Mouse (Mus musculus): ENCODE measurements around the gene Efcab6. TPM values are rescaled to one million over a fixed set of nuclear protein-coding genes. Genes with fewer than 3 reads are reported as not detected.

Efcab6 gene
- polyA plus RNA-seq, 1 experiment = not detected

DNA sequence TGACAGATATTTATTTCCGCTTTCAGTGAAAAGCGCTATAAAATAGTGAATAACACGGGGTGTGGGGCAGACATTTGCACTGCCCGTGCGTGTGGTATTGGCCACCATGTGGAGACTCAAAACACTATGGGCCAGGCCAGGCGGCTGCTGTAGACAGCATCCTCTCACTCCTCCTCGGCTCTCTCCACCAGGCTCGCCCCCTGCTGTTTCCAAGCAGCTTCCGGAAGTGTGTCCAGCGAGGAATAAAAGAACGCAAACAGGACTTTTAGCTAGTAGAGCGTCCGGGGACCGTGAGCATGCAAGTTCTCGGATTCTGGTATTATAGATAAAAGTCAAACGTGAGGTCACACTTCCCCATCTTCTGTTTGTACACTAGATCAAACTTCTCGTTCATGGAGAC is 12.0 kb upstream of the Efcab6 start:
- Histone ChIP-seq H3K4me3 (ENCODE audit: extremely low read depth, insufficient read depth, insufficient read length) (no peak overlapping the region), H3K27me3 (ENCODE audit: control insufficient read depth, insufficient read depth, low read length) (no peaks in the 10 kb centered on the region; the same call in none of the 2 replicates), H3K27ac (ENCODE audit: insufficient read depth, low read length) (no peak overlapping the region), H3K36me3 (ENCODE audit: control insufficient read depth, insufficient read depth, low read length) (no peaks in the 10 kb centered on the region), H3K4me1 (ENCODE audit: control insufficient read depth, insufficient read depth, insufficient read length) (no peaks in the 10 kb centered on the region)
- DNase-seq (ENCODE audit: low read depth in 1 of 2, low spot score in 2 of 2) = no peak
- TF ChIP-seq POLR2A (IDR thresholded peaks at IDR 0.05; ENCODE audit: low read depth, low read length) (no peak), CTCF (IDR thresholded peaks at IDR 0.05; ENCODE audit: extremely low read depth, insufficient read depth, insufficient read length, insufficient replicate concordance) (no peak)
- WGBS = 73% methylated on average over 17 of the region's 17 CpGs

DNA sequence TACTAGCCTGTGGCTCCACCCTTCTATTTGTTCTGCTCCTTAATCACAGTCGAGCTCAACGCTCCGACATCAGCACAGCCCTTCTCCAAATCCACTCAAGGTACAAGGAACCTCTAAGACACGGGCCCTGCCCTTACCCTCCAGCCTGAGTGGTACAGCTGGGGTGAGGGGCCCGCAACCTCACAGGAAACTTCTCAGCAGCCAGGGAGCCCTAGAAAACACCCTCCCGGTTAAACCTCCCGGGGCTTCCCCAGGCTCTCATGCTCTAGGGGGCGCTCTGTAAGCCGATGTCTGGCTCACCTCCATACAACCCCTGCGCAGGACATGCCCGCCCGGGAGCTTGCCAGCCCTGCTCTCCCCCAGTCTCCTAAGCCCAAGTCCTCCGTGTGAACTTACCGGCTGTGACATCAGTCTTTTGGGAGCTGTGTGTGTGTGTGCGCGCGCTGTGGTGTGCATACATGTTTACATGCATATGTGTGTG is 9.6 kb upstream of the Efcab6 start:
- 30% methylated on average over 17 of the region's 17 CpGs for WGBS
- TF ChIP-seq CTCF (IDR thresholded peaks at IDR 0.05; ENCODE audit: extremely low read depth, insufficient read depth, insufficient read length, insufficient replicate concordance) (no peak), POLR2A (IDR thresholded peaks at IDR 0.05; ENCODE audit: low read depth, low read length) (no peak)
- no peaks in the 10 kb centered on the region for H3K4me1 ChIP-seq (ENCODE audit: control insufficient read depth, insufficient read depth, insufficient read length)
- no peak for DNase-seq (ENCODE audit: low read depth in 1 of 2, low spot score in 2 of 2)
- no peak overlapping the region for H3K4me3 ChIP-seq (ENCODE audit: extremely low read depth, insufficient read depth, insufficient read length)
- H3K36me3 ChIP-seq (ENCODE audit: control insufficient read depth, insufficient read depth, low read length) = no peaks in the 10 kb centered on the region
- H3K27ac ChIP-seq (ENCODE audit: insufficient read depth, low read length) = no peak overlapping the region
- H3K27me3 ChIP-seq (ENCODE audit: control insufficient read depth, insufficient read depth, low read length) = no peaks in the 10 kb centered on the region; the same call in none of the 2 replicates

DNA sequence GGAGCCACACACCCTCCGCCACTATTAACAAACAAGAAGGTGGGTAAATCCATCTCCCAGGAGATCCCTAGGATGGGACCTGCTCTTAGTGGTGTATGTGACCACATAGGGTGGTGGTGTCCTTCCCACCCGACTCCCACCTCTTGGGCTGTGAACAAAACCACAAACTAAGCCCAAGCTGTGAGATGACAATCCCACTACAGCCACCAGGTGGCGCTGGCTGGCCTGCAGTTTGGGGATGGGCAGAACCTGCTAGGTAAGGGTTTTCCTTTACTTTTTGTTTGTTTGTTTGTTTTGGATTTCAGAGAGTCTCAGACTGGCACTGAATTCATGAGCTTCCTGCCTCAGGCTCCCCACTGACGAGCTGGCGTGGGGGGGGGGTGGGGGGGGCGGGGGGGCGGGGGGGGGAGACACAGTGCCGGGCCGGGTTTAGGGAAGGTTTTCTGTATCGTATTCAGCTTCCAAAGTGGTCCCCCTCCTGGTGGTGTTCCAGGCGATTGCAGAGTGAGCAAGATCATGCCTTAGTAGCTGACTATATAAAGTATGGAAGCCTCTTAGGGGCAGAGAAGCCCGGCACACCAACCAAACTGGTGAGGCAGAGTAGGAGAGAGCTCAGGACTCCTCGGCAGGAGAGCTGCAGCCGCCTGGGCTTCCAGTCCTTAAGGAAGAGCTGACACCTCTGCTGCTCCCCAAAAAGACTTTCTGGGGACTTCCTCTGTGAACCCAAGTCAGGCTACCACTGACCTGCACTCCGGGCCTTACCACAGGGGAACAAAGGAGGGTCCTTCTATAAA is 8.9 kb upstream of the Efcab6 start:
- Histone ChIP-seq H3K27ac (ENCODE audit: insufficient read depth, low read length) (no peak overlapping the region), H3K27me3 (ENCODE audit: control insufficient read depth, insufficient read depth, low read length) (no peaks in the 10 kb centered on the region; the same call in none of the 2 replicates), H3K4me3 (ENCODE audit: extremely low read depth, insufficient read depth, insufficient read length) (no peak overlapping the region), H3K4me1 (ENCODE audit: control insufficient read depth, insufficient read depth, insufficient read length) (no peaks in the 10 kb centered on the region), H3K36me3 (ENCODE audit: control insufficient read depth, insufficient read depth, low read length) (no peaks in the 10 kb centered on the region)
- TF ChIP-seq CTCF (IDR thresholded peaks at IDR 0.05; ENCODE audit: extremely low read depth, insufficient read depth, insufficient read length, insufficient replicate concordance) = peak; percentile 86; the same call in 1 of the 2 replicates
- TF ChIP-seq POLR2A (IDR thresholded peaks at IDR 0.05; ENCODE audit: low read depth, low read length) = no peak
- DNase-seq (ENCODE audit: low read depth in 1 of 2, low spot score in 2 of 2) = peak in 1 of 2 experiments; percentile 18
- WGBS = 14% methylated on average over 12 of the region's 15 CpGs

- 44% methylated on average over 8 of the region's 8 CpGs for WGBS
- no peaks in the 10 kb centered on the region for H3K4me1 ChIP-seq (ENCODE audit: control insufficient read depth, insufficient read depth, insufficient read length)
- H3K27ac ChIP-seq (ENCODE audit: insufficient read depth, low read length) = no peak overlapping the region
- no peaks in the 10 kb centered on the region for H3K36me3 ChIP-seq (ENCODE audit: control insufficient read depth, insufficient read depth, low read length)
- TF ChIP-seq POLR2A (IDR thresholded peaks at IDR 0.05; ENCODE audit: low read depth, low read length) (no peak), CTCF (IDR thresholded peaks at IDR 0.05; ENCODE audit: extremely low read depth, insufficient read depth, insufficient read length, insufficient replicate concordance) (no peak)
- DNase-seq (ENCODE audit: low read depth in 1 of 2, low spot score in 2 of 2) = no peak
- H3K27me3 ChIP-seq (ENCODE audit: control insufficient read depth, insufficient read depth, low read length) = no peaks in the 10 kb centered on the region; the same call in none of the 2 replicates
- no peak overlapping the region for H3K4me3 ChIP-seq (ENCODE audit: extremely low read depth, insufficient read depth, insufficient read length)
These were observed 7.9 kb upstream of the Efcab6 start for GRCm38 (mm10) chr15:84073058-84073457.

DNA sequence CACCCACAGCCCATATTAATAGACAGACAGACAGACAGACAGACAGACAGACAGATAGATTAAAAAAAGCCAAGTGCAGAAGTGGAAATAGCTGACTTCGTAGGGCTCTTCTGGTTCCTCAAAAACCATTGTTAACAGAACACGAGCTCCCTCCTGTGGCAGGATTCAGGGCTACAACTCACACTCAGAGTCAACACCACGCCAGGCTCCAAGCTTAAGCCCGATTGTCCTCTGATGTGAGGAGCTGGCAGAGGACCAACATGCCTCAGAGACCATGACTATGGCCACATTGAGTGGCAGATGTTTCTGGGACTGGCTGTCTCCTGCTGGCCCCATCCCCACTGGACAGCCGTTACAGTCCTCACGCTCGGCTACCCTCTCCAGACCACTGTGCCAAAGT is 7.0 kb upstream of the Efcab6 start:
- no peak for TF ChIP-seq CTCF (IDR thresholded peaks at IDR 0.05; ENCODE audit: extremely low read depth, insufficient read depth, insufficient read length, insufficient replicate concordance)
- no peaks in the 10 kb centered on the region for H3K36me3 ChIP-seq (ENCODE audit: control insufficient read depth, insufficient read depth, low read length)
- no peaks in the 10 kb centered on the region for H3K4me1 ChIP-seq (ENCODE audit: control insufficient read depth, insufficient read depth, insufficient read length)
- no peaks in the 10 kb centered on the region; the same call in none of the 2 replicates for H3K27me3 ChIP-seq (ENCODE audit: control insufficient read depth, insufficient read depth, low read length)
- no peak overlapping the region for H3K4me3 ChIP-seq (ENCODE audit: extremely low read depth, insufficient read depth, insufficient read length)
- no peak overlapping the region for H3K27ac ChIP-seq (ENCODE audit: insufficient read depth, low read length)
- WGBS = 36% methylated on average over 7 of the region's 7 CpGs
- peak in 1 of 2 experiments; percentile 9 for DNase-seq (ENCODE audit: low read depth in 1 of 2, low spot score in 2 of 2)

GRCm38 (mm10) chr15:84070116-84070676 is 5.0 kb upstream of the Efcab6 start:
- Histone ChIP-seq H3K36me3 (ENCODE audit: control insufficient read depth, insufficient read depth, low read length) (no peaks in the 10 kb centered on the region), H3K4me1 (ENCODE audit: control insufficient read depth, insufficient read depth, insufficient read length) (no peaks in the 10 kb centered on the region), H3K4me3 (ENCODE audit: extremely low read depth, insufficient read depth, insufficient read length) (no peak overlapping the region), H3K27me3 (ENCODE audit: control insufficient read depth, insufficient read depth, low read length) (no peaks in the 10 kb centered on the region; the same call in 1 of the 2 replicates), H3K27ac (ENCODE audit: insufficient read depth, low read length) (no peak overlapping the region)
- no peak for DNase-seq (ENCODE audit: low read depth in 1 of 2, low spot score in 2 of 2)
- TF ChIP-seq CTCF (IDR thresholded peaks at IDR 0.05; ENCODE audit: extremely low read depth, insufficient read depth, insufficient read length, insufficient replicate concordance) (no peak), POLR2A (IDR thresholded peaks at IDR 0.05; ENCODE audit: low read depth, low read length) (no peak)
- 4% methylated on average over 13 of the region's 13 CpGs for WGBS
